Mouse (Mus musculus) G1E (cell line): ENCODE data around the gene Myo1d. TPM values are rescaled to one million over a fixed set of nuclear protein-coding genes. Genes with fewer than 3 reads are reported as not detected.

Experiments used
- ATAC-seq: 2 replicates; pipeline ENCODE4 v1.8.0; 2016; ENCODE audit warnings: mild to moderate bottlenecking; ENCODE audit not compliant: insufficient number of reproducible peaks, poor library complexity, low FRiP score, severe bottlenecking; ENCODE audit errors: extremely low read depth
- DNase-seq: peaks from one replicate; pipeline ENCODE4 v3.0.0; 2012; ENCODE audit warnings: low spot score
- H3K27me3 ChIP-seq: 2 replicates; pipeline ENCODE4 v1.6.1; 2012; ENCODE audit warnings: mild to moderate bottlenecking, low read length, inconsistent platforms; ENCODE audit not compliant: insufficient read depth
- H3K36me3 ChIP-seq: replicated peaks from 2 replicates; pipeline ENCODE3; 2012; ENCODE audit warnings: mild to moderate bottlenecking, inconsistent platforms
- H3K4me1 ChIP-seq: 2 replicates; pipeline ENCODE4 v1.6.1; 2012; ENCODE audit warnings: low read depth, low read length, inconsistent platforms, mixed read lengths; ENCODE audit not compliant: insufficient read depth
- H3K4me3 ChIP-seq: 2 replicates; pipeline ENCODE4 v1.5.1; 2012; ENCODE audit warnings: low read depth, mild to moderate bottlenecking, inconsistent platforms, low read length, moderate library complexity, mixed read lengths
- H3K9me3 ChIP-seq: replicated peaks from 2 replicates; pipeline ENCODE4 v1.6.1; 2012; ENCODE audit warnings: inconsistent platforms
- CTCF ChIP-seq: IDR thresholded peaks from 2 replicates; pipeline ENCODE4 v1.5.1; 2012; ENCODE audit warnings: low read depth, low read length, inconsistent platforms, mixed read lengths
- GATA1 ChIP-seq: IDR thresholded peaks from 2 replicates; pipeline ENCODE4 v1.6.1; 2012; ENCODE audit warnings: borderline replicate concordance, low read length, inconsistent platforms, mixed read lengths
- GATA2 ChIP-seq: IDR thresholded peaks from 2 replicates; pipeline ENCODE4 v1.6.1; 2012; ENCODE audit warnings: low read depth, low read length, inconsistent platforms, borderline replicate concordance
- POLR2AphosphoS5 ChIP-seq: IDR thresholded peaks from 2 replicates; pipeline ENCODE4 v1.6.1; 2012; ENCODE audit warnings: low read depth, low read length, inconsistent platforms; ENCODE audit not compliant: insufficient replicate concordance
- TAL1 ChIP-seq: conservative IDR thresholded peaks from 2 replicates; pipeline ENCODE4 v1.6.1; 2012; ENCODE audit warnings: low read depth, low read length, inconsistent platforms, mixed read lengths
- polyA plus RNA-seq: library from polyadenylated mRNA; stranded (reverse); fragments of >175 nt; gene quantifications from 2 replicates; pipeline ENCODE4 v1.2.3, GENCODE M21; 2012
- total RNA-seq, 2 experiments: library from RNA; stranded (forward) in 1 of 2; stranded (reverse) in 1 of 2; fragments of 200-1000 nt in 1 of 2; fragments of >200 nt in 1 of 2; fragmentation: Nextera tagmentation in 1 of 2; gene quantifications; 2 replicates each; pipeline ENCODE4 v1.2.3; 2014 to 2017

The Myo1d gene
- total and polyA plus RNA-seq, 3 experiments, result not detected

DNA sequence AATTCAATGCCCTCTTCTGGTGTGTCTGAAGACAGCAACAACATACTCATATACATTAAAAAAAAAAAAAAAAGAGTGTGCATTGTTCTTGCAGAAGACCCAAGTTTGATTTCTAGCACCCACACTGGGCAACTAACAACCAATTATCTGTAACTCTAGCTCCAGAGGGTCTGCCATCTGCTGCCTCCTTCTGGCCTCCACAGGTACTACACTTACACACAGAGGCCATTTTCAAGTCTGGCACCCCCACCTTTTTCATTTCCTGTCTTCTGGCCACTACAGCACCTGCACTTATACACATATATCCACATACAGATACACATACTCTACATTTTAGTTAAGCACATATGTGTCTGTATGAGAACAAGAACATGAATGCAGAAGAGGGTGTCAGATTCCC, 252.1 kb downstream of the Myo1d start:
- TF ChIP-seq GATA2, result no peak
- peak; percentile 21; the same call in 1 of the 2 replicates for TF ChIP-seq CTCF
- H3K4me3 ChIP-seq, result no peak overlapping the region
- no peaks in the 10 kb centered on the region for H3K4me1 ChIP-seq
- DNase-seq, result no peak
- H3K27me3 ChIP-seq, result peaks cover 2% of the 10 kb centered on the region; the same call in 1 of the 2 replicates
- no peaks in the 10 kb centered on the region for H3K9me3 ChIP-seq
- no peak for ATAC-seq
- no peaks in the 10 kb centered on the region for H3K36me3 ChIP-seq

DNA sequence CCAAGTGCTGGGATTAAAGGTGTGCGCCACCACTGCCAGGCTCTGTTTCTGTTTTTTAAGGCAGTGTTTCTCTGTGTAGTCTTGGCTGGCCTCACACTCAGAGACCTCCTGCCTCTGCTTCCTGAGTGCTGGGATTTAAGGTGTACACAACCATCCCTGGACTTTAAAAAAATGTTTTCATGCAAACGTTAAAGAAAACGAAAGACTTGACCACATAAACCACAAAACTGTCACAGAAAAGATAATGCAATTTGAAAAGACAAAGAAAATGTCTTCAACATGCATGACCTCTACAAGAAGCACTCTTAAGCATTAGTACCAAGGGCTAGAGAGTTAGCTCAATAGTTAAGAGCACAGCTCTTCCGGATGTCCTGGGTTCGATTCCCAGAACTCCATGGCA, 255.6 kb downstream of the Myo1d start:
- DNase-seq, result no peak
- Histone ChIP-seq H3K4me1 (no peaks in the 10 kb centered on the region), H3K36me3 (no peaks in the 10 kb centered on the region), H3K4me3 (no peak overlapping the region), H3K9me3 (no peaks in the 10 kb centered on the region), H3K27me3 (peaks cover 7% of the 10 kb centered on the region)
- no peak for ATAC-seq
- no peak for TF ChIP-seq GATA2
- TF ChIP-seq POLR2AphosphoS5, result no peak
- no peak for TF ChIP-seq GATA1
- TF ChIP-seq TAL1, result no peak
- TF ChIP-seq CTCF, result no peak

DNA sequence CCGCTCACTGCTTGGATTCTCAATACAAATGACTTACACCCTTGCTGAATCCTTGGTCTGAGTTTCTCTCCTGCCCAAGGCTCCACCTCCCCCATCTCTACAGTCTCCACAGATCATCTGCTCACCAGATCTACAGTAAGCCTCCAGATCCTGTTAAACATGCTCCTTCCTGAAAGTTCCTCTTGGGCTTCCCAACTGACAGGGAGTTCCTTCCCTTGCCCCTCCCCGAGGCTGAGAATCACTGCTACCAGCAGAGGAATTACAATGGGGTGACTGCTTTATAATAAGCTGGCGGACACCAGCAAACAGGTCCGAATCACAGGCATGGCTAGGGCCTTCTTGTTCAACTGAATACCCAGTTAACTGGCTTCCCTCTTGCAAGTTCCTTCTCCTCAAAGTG, 256.4 kb downstream of the Myo1d start:
- no peaks in the 10 kb centered on the region for H3K36me3 ChIP-seq
- no peaks in the 10 kb centered on the region for H3K9me3 ChIP-seq
- peaks cover 12% of the 10 kb centered on the region for H3K27me3 ChIP-seq
- TF ChIP-seq TAL1 (no peak), CTCF (no peak), POLR2AphosphoS5 (no peak), GATA2 (no peak), GATA1 (no peak)
- no peaks in the 10 kb centered on the region for H3K4me1 ChIP-seq
- no peak overlapping the region for H3K4me3 ChIP-seq
- ATAC-seq (no peak), DNase-seq (no peak)

DNA sequence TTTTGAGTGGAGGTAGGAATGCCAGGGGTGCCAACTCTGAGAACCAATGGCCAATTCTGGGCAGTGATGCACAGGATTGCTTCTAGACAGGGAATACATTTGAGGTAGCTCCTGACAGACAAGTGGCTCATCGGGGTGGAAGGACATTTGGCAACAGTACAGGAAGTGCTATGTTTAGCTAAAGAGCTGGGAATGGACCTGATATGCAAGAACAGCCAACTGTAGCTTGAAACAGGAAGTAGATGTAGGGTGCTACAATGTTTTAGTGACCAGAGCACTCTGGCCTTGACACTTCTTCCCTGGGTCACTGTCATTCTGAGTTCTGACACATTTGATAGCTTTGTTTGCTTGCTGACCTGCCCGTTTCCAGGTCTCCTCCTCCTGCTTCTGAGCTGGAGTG, 257.0 kb downstream of the Myo1d start:
- H3K9me3 ChIP-seq, result no peaks in the 10 kb centered on the region
- ATAC-seq, result no peak
- no peaks in the 10 kb centered on the region for H3K4me1 ChIP-seq
- TF ChIP-seq POLR2AphosphoS5, result no peak
- no peak for TF ChIP-seq CTCF
- no peak for TF ChIP-seq GATA2
- TF ChIP-seq GATA1, result no peak
- no peak for TF ChIP-seq TAL1
- no peak for DNase-seq
- no peak overlapping the region for H3K4me3 ChIP-seq
- H3K27me3 ChIP-seq, result peaks cover 12% of the 10 kb centered on the region
- H3K36me3 ChIP-seq, result no peaks in the 10 kb centered on the region

DNA sequence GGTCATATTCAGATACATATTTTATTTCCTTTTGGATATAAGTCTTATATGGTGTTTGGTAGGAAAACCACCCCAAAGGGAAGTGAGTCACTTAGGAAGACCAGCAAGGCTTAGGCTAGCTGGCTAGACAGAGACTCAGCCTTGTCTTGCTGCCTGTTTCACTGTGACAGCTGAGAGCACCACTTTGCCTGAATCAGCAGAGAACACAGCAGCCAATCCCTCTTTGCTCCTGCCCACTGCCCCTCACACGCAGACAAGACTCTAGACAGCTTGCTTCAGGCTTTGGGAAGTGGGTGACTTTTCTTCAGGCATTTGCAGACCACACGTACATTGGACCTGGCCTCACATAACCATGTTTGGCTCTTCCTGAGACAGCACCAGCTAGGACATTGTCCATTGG, 258.7 kb downstream of the Myo1d start:
- TF ChIP-seq CTCF, result no peak
- TF ChIP-seq TAL1, result no peak
- no peak for TF ChIP-seq GATA2
- TF ChIP-seq GATA1, result no peak
- TF ChIP-seq POLR2AphosphoS5, result no peak
- no peaks in the 10 kb centered on the region for H3K36me3 ChIP-seq
- no peak for ATAC-seq
- DNase-seq, result no peak
- H3K4me3 ChIP-seq, result no peak overlapping the region; the same call in 1 of the 2 replicates
- H3K9me3 ChIP-seq, result no peaks in the 10 kb centered on the region
- H3K4me1 ChIP-seq, result no peaks in the 10 kb centered on the region
- H3K27me3 ChIP-seq, result peaks cover 12% of the 10 kb centered on the region

DNA sequence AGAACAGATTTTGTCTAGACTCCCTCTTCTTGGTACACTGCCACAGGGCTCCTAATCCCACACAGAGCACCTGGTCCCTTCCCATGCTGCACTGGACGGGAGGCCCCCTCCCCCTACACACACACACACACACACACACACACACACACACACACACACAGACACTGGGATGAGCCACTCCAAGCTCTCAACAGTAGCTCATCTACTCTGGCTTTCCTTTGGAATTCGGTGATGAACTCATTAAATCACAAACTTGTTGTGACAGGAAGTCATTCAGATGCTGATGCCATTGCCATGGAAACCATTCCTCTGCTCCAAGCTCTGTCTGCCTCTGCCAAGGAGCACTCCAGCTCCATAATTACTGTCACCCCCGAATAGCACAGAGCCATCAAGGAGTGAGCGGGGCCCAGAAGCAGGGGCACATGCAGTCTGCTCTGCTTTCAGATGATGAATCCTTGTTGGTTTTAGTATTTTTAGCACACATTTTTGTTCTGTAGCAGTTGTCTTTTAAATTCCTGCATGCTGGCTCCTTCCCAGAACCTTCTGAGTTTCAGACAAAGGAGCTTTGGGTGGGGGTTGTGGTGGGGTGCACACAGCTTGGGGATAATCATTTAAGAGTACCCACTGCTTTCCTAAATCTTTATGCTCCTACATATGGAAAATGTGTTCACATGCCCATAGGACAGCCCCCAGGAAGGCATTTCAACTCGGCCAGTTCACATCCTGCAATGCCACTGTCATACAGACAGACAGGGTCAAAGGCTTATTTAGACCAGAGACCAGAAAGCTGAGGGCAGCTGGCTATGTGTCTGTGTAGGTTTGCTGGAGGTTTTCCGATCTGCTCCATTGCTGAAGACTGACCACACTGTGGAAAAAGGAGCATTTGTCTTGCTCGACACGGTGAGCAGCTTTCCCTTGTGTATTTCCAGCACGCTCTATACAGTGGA, 261.1 kb downstream of the Myo1d start:
- DNase-seq, result no peak
- no peak for ATAC-seq
- H3K4me1 ChIP-seq, result no peaks in the 10 kb centered on the region
- H3K9me3 ChIP-seq, result no peaks in the 10 kb centered on the region
- H3K36me3 ChIP-seq, result no peaks in the 10 kb centered on the region
- TF ChIP-seq TAL1 (no peak), CTCF (no peak), GATA2 (no peak), POLR2AphosphoS5 (no peak), GATA1 (no peak)
- peaks cover 12% of the 10 kb centered on the region for H3K27me3 ChIP-seq
- H3K4me3 ChIP-seq, result no peak overlapping the region
